Mouse (Mus musculus): Measurements from ENCODE around the gene Epha10. TPM values are rescaled to one million over a fixed set of nuclear protein-coding genes. Genes with fewer than 3 reads are reported as not detected.

Gene Epha10
- total and polyA plus RNA-seq, 2 experiments from 2014 or later, result 4.0 to 9.6 TPM

DNA sequence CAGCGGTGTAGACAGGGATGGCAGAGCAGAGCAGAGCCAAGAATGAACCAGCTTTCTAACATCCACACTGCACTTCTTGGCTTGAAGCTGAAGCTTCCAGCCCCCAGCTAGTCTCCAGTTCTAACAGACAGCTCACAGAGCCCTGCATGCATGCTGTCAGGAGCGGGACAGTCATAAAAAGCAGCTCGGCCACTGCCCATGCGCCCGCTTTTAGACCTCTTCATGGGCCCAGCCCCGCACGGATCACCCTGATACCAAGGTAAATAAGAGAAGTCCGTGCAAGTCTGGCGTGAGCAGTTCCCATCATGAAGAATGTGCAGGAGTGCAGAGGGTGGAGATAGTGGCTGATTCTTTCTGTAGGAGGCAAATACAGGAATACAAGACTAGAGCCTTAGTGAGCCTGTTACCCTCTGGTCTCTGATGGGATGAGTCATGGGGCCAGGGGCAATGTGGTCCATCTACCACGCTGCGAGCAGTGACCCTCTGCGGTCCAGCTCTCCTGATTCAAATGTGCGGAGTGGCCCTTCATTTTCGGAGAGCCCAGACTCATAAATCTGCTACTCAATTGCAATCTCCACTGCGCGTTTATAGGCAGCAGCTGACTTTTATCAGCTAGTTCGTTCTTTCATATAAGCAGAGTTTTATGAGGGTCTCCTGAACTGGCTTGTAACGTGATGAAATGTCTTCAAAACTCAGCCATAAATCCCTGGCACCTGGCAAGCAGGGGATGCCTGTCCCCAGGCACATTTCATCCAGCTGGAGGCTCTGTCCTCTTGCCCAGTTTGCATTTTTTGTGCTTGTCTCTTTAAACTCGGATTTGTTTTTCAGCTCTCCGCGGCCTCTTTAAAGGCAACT lies 69.7 kb downstream of the Epha10 start:
- DNase-seq (no peak), ATAC-seq (no peak)
- WGBS, result 81% methylated on average over 21 of the region's 21 CpGs
- H3K9me3 ChIP-seq (ENCODE audit: low read length), result no peaks in the 10 kb centered on the region
- no peak for TF ChIP-seq CTCF (IDR thresholded peaks at IDR 0.05; ENCODE audit: low read depth)
- no peak overlapping the region for H3K4me3 ChIP-seq (ENCODE audit: low read depth, low read length)
- H3K9ac ChIP-seq, result no peak overlapping the region
- no peaks in the 10 kb centered on the region for H3K36me3 ChIP-seq (ENCODE audit: insufficient read depth)
- no peaks in the 10 kb centered on the region for H3K27me3 ChIP-seq (ENCODE audit: insufficient read depth, low read length)
- no peak overlapping the region for H3K27ac ChIP-seq (ENCODE audit: low read depth, low read length)
- H3K4me2 ChIP-seq (ENCODE audit: low read depth), result no peak overlapping the region
- H3K4me1 ChIP-seq (ENCODE audit: insufficient read depth), result no peaks in the 10 kb centered on the region

DNA sequence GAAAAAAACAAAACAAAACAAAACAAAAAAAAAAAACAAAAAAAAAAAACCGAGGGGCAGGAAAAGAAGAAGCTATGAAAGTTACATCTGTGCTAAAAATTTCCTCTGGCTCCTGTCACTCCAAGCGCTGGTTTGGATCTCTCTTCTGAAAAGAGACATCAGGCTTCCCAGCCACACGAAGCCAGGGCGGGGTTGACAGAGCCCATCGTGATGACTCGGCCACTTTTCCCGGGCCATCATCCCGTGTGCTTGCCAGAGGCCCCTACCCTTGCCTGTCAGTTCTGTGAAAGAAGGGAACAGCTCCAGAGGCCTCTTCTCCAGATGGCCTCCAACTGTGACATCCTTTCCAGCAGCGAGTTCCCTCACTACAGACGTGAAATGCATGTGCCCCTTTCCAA lies 70.3 kb downstream of the Epha10 start:
- Histone ChIP-seq H3K27me3 (ENCODE audit: insufficient read depth, low read length) (no peaks in the 10 kb centered on the region), H3K36me3 (ENCODE audit: insufficient read depth) (no peaks in the 10 kb centered on the region), H3K9ac (no peak overlapping the region), H3K4me2 (ENCODE audit: low read depth) (no peak overlapping the region), H3K9me3 (ENCODE audit: low read length) (no peaks in the 10 kb centered on the region), H3K4me3 (ENCODE audit: low read depth, low read length) (no peak overlapping the region), H3K4me1 (ENCODE audit: insufficient read depth) (no peaks in the 10 kb centered on the region), H3K27ac (ENCODE audit: low read depth, low read length) (no peak overlapping the region)
- ATAC-seq (no peak), DNase-seq (no peak)
- WGBS, result 44% methylated on average over 10 of the region's 10 CpGs
- no peak for TF ChIP-seq CTCF (IDR thresholded peaks at IDR 0.05; ENCODE audit: low read depth)

DNA sequence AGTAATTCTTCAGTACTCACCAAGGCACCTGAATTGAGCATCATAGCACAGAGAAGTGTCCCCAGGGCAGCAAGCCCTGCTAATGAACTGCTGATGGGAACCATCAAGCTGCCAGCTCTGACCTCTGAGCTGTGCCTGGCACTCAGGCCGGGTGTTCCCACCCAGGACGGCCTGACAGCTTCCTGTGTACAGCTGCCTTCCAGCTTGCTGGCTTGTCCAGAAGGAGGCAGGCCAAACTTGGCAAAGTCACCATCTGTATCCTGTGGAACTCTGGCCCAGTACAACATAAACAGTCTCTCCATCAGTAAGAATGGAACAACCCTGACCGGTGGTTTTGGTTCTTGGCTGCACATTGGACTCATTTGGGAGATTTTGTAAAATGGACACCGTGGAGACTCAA lies 72.8 kb downstream of the Epha10 start:
- Histone ChIP-seq H3K4me2 (ENCODE audit: low read depth) (no peak overlapping the region), H3K4me3 (ENCODE audit: low read depth, low read length) (no peak overlapping the region), H3K27ac (ENCODE audit: low read depth, low read length) (no peak overlapping the region), H3K4me1 (ENCODE audit: insufficient read depth) (no peaks in the 10 kb centered on the region), H3K9ac (no peak overlapping the region), H3K9me3 (ENCODE audit: low read length) (no peaks in the 10 kb centered on the region), H3K27me3 (ENCODE audit: insufficient read depth, low read length) (no peaks in the 10 kb centered on the region), H3K36me3 (ENCODE audit: insufficient read depth) (no peaks in the 10 kb centered on the region)
- DNase-seq (no peak), ATAC-seq (no peak)
- 66% methylated on average over 4 of the region's 4 CpGs for WGBS
- TF ChIP-seq CTCF (IDR thresholded peaks at IDR 0.05; ENCODE audit: low read depth), result no peak

DNA sequence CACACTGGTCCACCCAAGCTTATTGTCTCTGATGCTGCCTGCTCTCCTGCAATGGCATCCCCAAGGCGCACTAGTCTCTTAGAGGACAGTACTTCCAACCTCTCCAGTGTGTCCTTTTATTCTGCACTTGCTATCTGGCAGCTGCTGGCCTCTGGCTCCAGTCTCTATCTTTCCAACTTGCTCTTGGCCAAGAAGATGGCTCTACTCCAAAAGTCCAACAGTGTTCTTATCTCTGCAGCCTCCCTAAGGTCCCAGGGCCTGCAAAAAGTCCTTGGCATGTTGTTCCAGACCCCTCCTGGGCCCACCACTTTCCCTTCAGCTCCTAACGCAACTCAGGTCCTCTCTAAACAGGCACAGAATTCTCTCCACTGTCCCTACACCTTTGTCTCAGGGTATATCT lies 76.6 kb downstream of the Epha10 start:
- H3K27me3 ChIP-seq (ENCODE audit: insufficient read depth, low read length), result no peaks in the 10 kb centered on the region

DNA sequence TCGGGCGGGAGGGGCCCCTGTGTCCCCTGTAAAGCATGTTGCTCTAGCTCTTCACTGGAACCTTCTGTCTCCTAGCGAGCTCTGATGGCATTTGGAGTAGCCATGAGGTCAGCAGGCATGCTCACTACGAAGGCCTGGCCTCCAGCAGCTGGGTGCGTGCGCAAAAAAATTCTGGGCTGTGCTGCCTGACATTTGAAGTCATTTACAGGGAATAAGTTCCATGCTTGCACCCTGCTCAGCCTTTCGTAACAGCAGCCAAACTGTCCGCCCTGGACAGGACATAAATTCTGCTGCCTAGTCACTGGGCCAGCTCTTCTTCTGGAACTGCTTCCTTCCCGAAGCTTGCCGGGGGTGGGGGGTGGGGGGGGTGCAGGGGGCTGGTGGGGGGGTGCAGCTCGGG lies 78.4 kb downstream of the Epha10 start:
- Histone ChIP-seq H3K36me3 (ENCODE audit: insufficient read depth) (no peaks in the 10 kb centered on the region), H3K4me3 (ENCODE audit: low read depth, low read length) (no peak overlapping the region), H3K27me3 (ENCODE audit: insufficient read depth, low read length) (no peaks in the 10 kb centered on the region), H3K27ac (ENCODE audit: low read depth, low read length) (no peak overlapping the region), H3K9ac (no peak overlapping the region), H3K9me3 (ENCODE audit: low read length) (no peaks in the 10 kb centered on the region), H3K4me1 (ENCODE audit: insufficient read depth) (no peaks in the 10 kb centered on the region), H3K4me2 (ENCODE audit: low read depth) (no peak overlapping the region)
- ATAC-seq, result no peak
- DNase-seq, result no peak
- TF ChIP-seq CTCF (IDR thresholded peaks at IDR 0.05; ENCODE audit: low read depth), result no peak
- 75% methylated on average over 11 of the region's 11 CpGs for WGBS

More for the DNA sequence above, 76.6 kb downstream of the Epha10 start:
- DNase-seq, result no peak
- TF ChIP-seq CTCF (IDR thresholded peaks at IDR 0.05; ENCODE audit: low read depth), result no peak
- H3K4me3 ChIP-seq (ENCODE audit: low read depth, low read length), result no peak overlapping the region
- H3K9me3 ChIP-seq (ENCODE audit: low read length), result no peaks in the 10 kb centered on the region
- H3K4me1 ChIP-seq (ENCODE audit: insufficient read depth), result no peaks in the 10 kb centered on the region
- no peak overlapping the region for H3K9ac ChIP-seq
- H3K4me2 ChIP-seq (ENCODE audit: low read depth), result no peak overlapping the region
- WGBS, result 81% methylated on average over 2 of the region's 2 CpGs
- no peak for ATAC-seq
- no peak overlapping the region for H3K27ac ChIP-seq (ENCODE audit: low read depth, low read length)
- H3K36me3 ChIP-seq (ENCODE audit: insufficient read depth), result no peaks in the 10 kb centered on the region

DNA sequence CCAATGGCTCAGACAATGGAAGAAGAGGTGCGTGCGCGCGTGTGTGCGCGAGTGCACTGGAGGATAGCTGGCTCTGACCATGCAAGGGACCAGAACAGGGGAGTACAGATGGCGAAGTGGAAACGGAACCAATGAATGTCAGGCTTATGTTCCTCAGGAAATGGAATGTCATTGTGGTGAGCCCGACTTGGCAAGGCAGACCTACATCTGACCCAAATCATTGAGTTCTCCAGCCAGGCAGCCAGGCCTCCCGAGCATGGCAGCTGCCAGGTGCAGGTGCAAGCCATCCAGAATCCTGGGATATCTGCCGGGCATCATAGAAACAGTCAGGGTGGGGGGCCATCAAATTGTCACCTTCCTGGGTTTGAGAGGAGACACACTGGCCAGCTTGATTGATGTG lies 80.2 kb downstream of the Epha10 start:
- TF ChIP-seq CTCF (IDR thresholded peaks at IDR 0.05; ENCODE audit: low read depth), result no peak
- H3K4me3 ChIP-seq (ENCODE audit: low read depth, low read length), result no peak overlapping the region
- no peaks in the 10 kb centered on the region for H3K36me3 ChIP-seq (ENCODE audit: insufficient read depth)
- H3K9ac ChIP-seq, result no peak overlapping the region
- H3K4me1 ChIP-seq (ENCODE audit: insufficient read depth), result no peaks in the 10 kb centered on the region
- no peak for DNase-seq
- 84% methylated on average over 11 of the region's 11 CpGs for WGBS
- no peaks in the 10 kb centered on the region for H3K27me3 ChIP-seq (ENCODE audit: insufficient read depth, low read length)
- H3K4me2 ChIP-seq (ENCODE audit: low read depth), result no peak overlapping the region
- no peak for ATAC-seq
- no peaks in the 10 kb centered on the region for H3K9me3 ChIP-seq (ENCODE audit: low read length)
- no peak overlapping the region for H3K27ac ChIP-seq (ENCODE audit: low read depth, low read length)

DNA sequence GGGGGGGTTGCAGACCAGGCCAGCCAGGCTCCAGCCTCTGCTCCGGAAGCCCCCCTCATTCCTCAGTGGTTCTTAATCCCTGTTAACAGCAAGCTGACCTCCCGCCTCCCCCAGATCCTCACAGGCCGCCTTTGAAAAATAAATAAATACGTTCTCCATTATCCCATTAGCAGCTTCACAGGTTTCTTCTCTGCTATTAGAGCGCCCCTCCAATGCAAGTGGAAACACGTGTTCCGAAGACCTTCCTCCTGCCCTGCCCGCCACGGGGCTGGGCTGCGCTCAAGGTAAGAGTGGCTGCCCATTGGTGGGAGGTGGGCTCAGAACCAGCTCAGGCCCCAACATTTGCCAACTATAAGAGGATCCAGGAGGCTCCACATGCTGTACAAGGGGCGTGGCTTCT lies 81.9 kb downstream of the Epha10 start:
- Histone ChIP-seq H3K4me1 (ENCODE audit: insufficient read depth) (no peaks in the 10 kb centered on the region), H3K27ac (ENCODE audit: low read depth, low read length) (no peak overlapping the region), H3K9ac (no peak overlapping the region), H3K4me3 (ENCODE audit: low read depth, low read length) (no peak overlapping the region), H3K27me3 (ENCODE audit: insufficient read depth, low read length) (no peaks in the 10 kb centered on the region), H3K9me3 (ENCODE audit: low read length) (no peaks in the 10 kb centered on the region), H3K4me2 (ENCODE audit: low read depth) (no peak overlapping the region), H3K36me3 (ENCODE audit: insufficient read depth) (no peaks in the 10 kb centered on the region)
- ATAC-seq (no peak), DNase-seq (no peak)
- no peak for TF ChIP-seq CTCF (IDR thresholded peaks at IDR 0.05; ENCODE audit: low read depth)
- 66% methylated on average over 11 of the region's 11 CpGs for WGBS
